8 mouse cellular contexts compared by ENCODE assay signal in the genomic region with DNA sequence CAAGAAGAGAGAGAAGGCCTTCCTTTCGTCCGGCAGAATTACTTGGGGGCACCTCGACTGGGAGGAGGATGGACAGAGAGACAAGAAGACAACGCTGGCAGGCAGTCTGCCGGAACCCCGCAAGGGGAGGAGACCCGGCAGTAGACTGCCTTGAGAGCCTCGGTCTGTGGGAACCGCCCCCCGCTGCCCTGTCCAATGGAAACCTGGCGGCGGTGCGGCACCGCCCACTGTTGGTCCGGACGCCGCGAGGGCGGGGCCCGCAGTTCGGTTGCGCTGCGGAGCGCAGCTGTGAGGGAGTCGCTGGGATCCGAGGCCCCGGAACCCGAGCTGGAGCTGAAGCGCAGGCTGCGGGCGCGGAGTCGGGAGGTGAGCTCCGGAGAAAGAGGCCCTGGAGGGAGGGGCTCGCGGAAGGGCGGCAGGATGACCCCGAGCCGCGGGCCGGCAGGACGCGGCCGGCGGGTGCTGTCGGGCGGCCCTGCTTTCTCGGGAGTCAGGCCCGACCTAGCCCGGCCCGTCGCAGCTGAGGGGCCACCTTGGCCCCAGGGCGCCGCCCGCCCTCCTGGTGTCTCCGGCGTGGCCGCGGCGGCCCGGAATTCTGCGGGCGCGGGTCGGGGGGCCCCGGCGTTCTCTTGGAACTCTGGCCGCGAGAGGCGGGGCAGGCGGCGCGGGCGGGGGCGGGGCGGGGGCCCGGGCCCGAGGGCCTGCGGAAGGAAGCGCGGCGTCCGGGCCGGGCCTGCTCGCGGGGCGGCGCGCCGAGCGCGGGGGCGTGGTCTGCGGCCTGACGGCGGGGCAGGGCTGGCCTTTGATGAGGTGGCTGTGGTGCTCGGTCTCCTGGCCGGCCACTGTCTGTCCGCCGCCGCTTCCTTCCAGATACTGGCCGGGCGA. TPM values are rescaled to one million over a fixed set of nuclear protein-coding genes. Genes with fewer than 3 reads are reported as not detected.
DNase-seq lines count a peak whose midpoint lies in the region; ATAC-seq lines count a peak whose summit lies in the region.

A gene (plus strand): TSS at position 228 of the 885 bp plus-strand sequence.
A gene (minus strand): TSS at position 596 of the 885 bp plus-strand sequence.

- DNase-seq in WW6 (ENCODE audit: low read depth, low spot score): peak; percentile 86
- peak; percentile 94 to 98 for DNase-seq in cerebellum, postnatal 36 days
- DNase-seq in frontal cortex, postnatal 36 days (ENCODE audit: low spot score in 2 of 2): peak; percentile 94 to 96
- peak; percentile 93 to 97 for DNase-seq in left cerebral cortex, adult 18-20 months (ENCODE audit: low spot score in 2 of 2)
- DNase-seq in lung, postnatal 4 days: peak; percentile 97 to 99
- DNase-seq in retina, postnatal 1 day: peak; percentile 97
- peak; percentile 97 for DNase-seq in thymus, postnatal 4 days

- H3K27me3 ChIP-seq in hindbrain, embryonic 15.5 days: no peaks in the 10 kb centered on the region

- ATAC-seq in hindbrain, embryonic 15.5 days (ENCODE audit: low FRiP score, low read depth): peak; percentile 98

- peak within 1 kb of the TSS; percentile 81 for H3K4me2 ChIP-seq in hindbrain, embryonic 15.5 days

- peaks cover 23% of the 10 kb centered on the region for H3K36me3 ChIP-seq in hindbrain, embryonic 15.5 days

- under 1% methylated on average over 70 of the region's 103 CpGs for WGBS in hindbrain, embryonic 15.5 days

- peak within 1 kb of the TSS; percentile 98 for H3K27ac ChIP-seq in hindbrain, embryonic 15.5 days (replicated peaks)

- H3K4me1 ChIP-seq in hindbrain, embryonic 15.5 days (replicated peaks): peaks cover 21% of the 10 kb centered on the region

- peak within 1 kb of the TSS; percentile 99 for H3K9ac ChIP-seq in hindbrain, embryonic 15.5 days

- H3K4me3 ChIP-seq in hindbrain, embryonic 15.5 days: peak within 1 kb of the TSS; percentile 98

- H3K9me3 ChIP-seq in hindbrain, embryonic 15.5 days: no peaks in the 10 kb centered on the region

RNA-seq across cellular contexts. Expression of the first gene that starts in this region (rescaled TPM):
- 163 and 171 TPM in 2 replicates for polyA plus RNA-seq in hindbrain, embryonic 15.5 days (2015; fragmentation: Nextera tagmentation; extraction: Ambion mirVana)
- total RNA-seq in left cerebral cortex, adult 18-20 months (2021): 10 to 100 TPM; 86.2 to 87.1 TPM

RNA-seq across cellular contexts. Expression of the second gene that starts in this region (rescaled TPM):
- polyA plus RNA-seq in hindbrain, embryonic 15.5 days (2015; fragmentation: Nextera tagmentation; extraction: Ambion mirVana): 0.63 and 1.4 TPM in 2 replicates
- not detected for total RNA-seq in left cerebral cortex, adult 18-20 months (2021)

Comparison
In these comparisons a context has a peak if more than half of its experiments do, and no peak if none do; other contexts are left out.
1. Peak in every context shown above with its lines: DNase-seq, ATAC-seq, H3K4me3 ChIP-seq and H3K27ac ChIP-seq.